Mouse (Mus musculus) thymus, adult 2 months (tissue): ENCODE results near the gene Col25a1.

Source experiments
- CTCF ChIP-seq: fragments of 200-500 bp; IDR thresholded peaks from 2 replicates; pipeline ENCODE4 v1.5.1; 2012; ENCODE audit warnings: mild to moderate bottlenecking, control low read depth, low read length, moderate library complexity, borderline replicate concordance; ENCODE audit not compliant: control insufficient read depth, poor library complexity, insufficient read depth; ENCODE audit errors: extremely low read depth
- POLR2A ChIP-seq: fragments of 200-500 bp; IDR thresholded peaks from 2 replicates; pipeline ENCODE4 v1.6.1; 2012; ENCODE audit warnings: mild to moderate bottlenecking, low read length, control low read depth, moderate library complexity; ENCODE audit not compliant: control insufficient read depth, poor library complexity, insufficient read depth; ENCODE audit errors: extremely low read depth

DNA sequence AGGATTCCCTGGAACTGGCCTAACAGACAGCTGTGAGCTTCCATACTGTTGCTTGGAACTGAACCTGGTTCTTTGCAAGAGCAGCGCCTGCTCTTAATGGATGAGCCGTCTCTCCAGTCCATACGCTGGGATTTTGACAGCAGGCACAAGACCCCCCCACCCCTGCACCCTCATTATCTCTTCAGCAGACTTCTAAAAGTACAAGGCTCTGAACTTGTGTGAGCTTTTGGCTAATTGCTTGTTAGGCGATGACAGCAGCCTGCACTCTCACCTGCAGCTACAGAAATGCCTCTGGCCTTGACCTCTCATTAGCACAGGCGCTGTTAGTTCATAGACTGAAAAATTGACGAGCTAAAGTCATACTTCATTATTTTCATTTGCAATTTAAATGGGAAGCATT is 14.4 kb upstream of the Col25a1 start:
- TF ChIP-seq CTCF (no peak), POLR2A (no peak)
